Mouse (Mus musculus) retina, adult 2 months (tissue): ENCODE data around the gene Naxd.
"Not testable (repeated sequence)": the region's sequence is repeated elsewhere in the genome, so short reads cannot be mapped to it uniquely, and the experiment has no call there.

ENCODE experiments used
- DNase-seq: peaks from one replicate; pipeline ENCODE4 v3.0.0-alpha.2; 2012; ENCODE audit warnings: low read depth, low spot score

Gene Naxd

GRCm38 (mm10) chr8:11473072-11473471, 24.2 kb upstream of the Naxd start:
- no peak for DNase-seq

GRCm38 (mm10) chr8:11475397-11475796, 21.9 kb upstream of the Naxd start:
- DNase-seq = no peak

- DNase-seq = no peak
Measured at GRCm38 (mm10) chr8:11475876-11476275, 21.4 kb upstream of the Naxd start.

- no peak for DNase-seq
Measured at GRCm38 (mm10) chr8:11476338-11477177, 20.7 kb upstream of the Naxd start.

GRCm38 (mm10) chr8:11477178-11477553, 20.1 kb upstream of the Naxd start:
- DNase-seq = no peak

- DNase-seq = no peak
Measured at GRCm38 (mm10) chr8:11477811-11478761, 19.2 kb upstream of the Naxd start, which contains the start of gene Rab20. Gene Rab20 (minus strand): TSS chr8:11478710.

GRCm38 (mm10) chr8:11478807-11479527, 18.3 kb upstream of the Naxd start:
- DNase-seq = no peak

- DNase-seq = no peak
Measured at GRCm38 (mm10) chr8:11479591-11479990, 17.7 kb upstream of the Naxd start.

GRCm38 (mm10) chr8:11481876-11482275, 15.4 kb upstream of the Naxd start:
- no peak for DNase-seq

GRCm38 (mm10) chr8:11482537-11482936, 14.8 kb upstream of the Naxd start:
- no peak for DNase-seq

- DNase-seq = no peak
Measured at GRCm38 (mm10) chr8:11486142-11486541, 11.2 kb upstream of the Naxd start.

- DNase-seq = no peak
Measured at GRCm38 (mm10) chr8:11487229-11487628, 10.1 kb upstream of the Naxd start.

- DNase-seq = not testable (repeated sequence)
Measured at GRCm38 (mm10) chr8:11492340-11492739, 5.0 kb upstream of the Naxd start.

- no peak for DNase-seq
Measured at GRCm38 (mm10) chr8:11498281-11498680, 975 bp downstream of the Naxd start.

- DNase-seq = no peak
Measured at GRCm38 (mm10) chr8:11498786-11499485, 1.6 kb downstream of the Naxd start.

- no peak for DNase-seq
Measured at GRCm38 (mm10) chr8:11503476-11504232, 6.3 kb downstream of the Naxd start.

- no peak for DNase-seq
Measured at GRCm38 (mm10) chr8:11506074-11506473, 8.8 kb downstream of the Naxd start.

GRCm38 (mm10) chr8:11506802-11507201, 9.5 kb downstream of the Naxd start:
- DNase-seq = no peak

GRCm38 (mm10) chr8:11508880-11509279, 11.6 kb downstream of the Naxd start:
- no peak for DNase-seq

GRCm38 (mm10) chr8:11510971-11511370, 13.7 kb downstream of the Naxd start:
- DNase-seq = no peak
